Mouse (Mus musculus) bone marrow, adult 2 months (tissue): ENCODE measurements around the gene Itgad.

Experiments
- CTCF ChIP-seq: fragments of 200-500 bp; IDR thresholded peaks from 2 replicates; pipeline ENCODE4 v1.5.1; 2011; ENCODE audit warnings: low read length, control low read depth; ENCODE audit not compliant: control insufficient read depth, insufficient read depth
- POLR2A ChIP-seq: fragments of 200-500 bp; IDR thresholded peaks from 2 replicates; pipeline ENCODE4 v1.6.1; 2011; ENCODE audit warnings: low read depth, mild to moderate bottlenecking, control low read depth, low read length, borderline replicate concordance; ENCODE audit not compliant: control insufficient read depth

- TF ChIP-seq POLR2A = no peak
- TF ChIP-seq CTCF = no peak
Measured at GRCm38 (mm10) chr7:128150970-128151369, 3.2 kb upstream of the Itgad start.
